Mouse (Mus musculus) neural tube, embryonic 11.5 days (tissue): ENCODE data around the gene Grtp1. TPM values are rescaled to one million over a fixed set of nuclear protein-coding genes. Genes with fewer than 3 reads are reported as not detected.
A peak's percentile ranks its signal among the peaks of the same experiment; 100 is the strongest.
"Not testable (repeated sequence)": the region's sequence is repeated elsewhere in the genome, so short reads cannot be mapped to it uniquely, and the experiment has no call there.

ENCODE experiments used
- ATAC-seq: fragments of 200-750 bp; cut with Nextera tagmentation; 2 replicates; pipeline ENCODE4 v1.8.0; 2017; ENCODE audit warnings: moderate number of reproducible peaks, mild to moderate bottlenecking, moderate TSS enrichment, moderate library complexity; ENCODE audit not compliant: insufficient read depth, low FRiP score, low TSS enrichment
- DNase-seq: peaks from one replicate; pipeline ENCODE4 v3.0.0-alpha.2; 2015; ENCODE audit warnings: low spot score
- H3K27ac ChIP-seq: fragments of 300-500 bp; sonication (generic); 2 replicates; pipeline ENCODE4 v1.5.1; 2014; ENCODE audit warnings: low read depth, mild to moderate bottlenecking, low read length
- H3K27me3 ChIP-seq: fragments of 300-500 bp; sonication (generic); 2 replicates; pipeline ENCODE4 v1.6.1; 2014; ENCODE audit warnings: mild to moderate bottlenecking, low read length, mixed read lengths; ENCODE audit not compliant: control insufficient read depth, insufficient read depth
- H3K36me3 ChIP-seq: fragments of 300-500 bp; sonication (generic); 2 replicates; pipeline ENCODE4 v1.6.1; 2014; ENCODE audit warnings: mild to moderate bottlenecking, low read length, moderate library complexity, mixed read lengths; ENCODE audit not compliant: control insufficient read depth, insufficient read depth
- H3K4me1 ChIP-seq: fragments of 300-500 bp; sonication (generic); 2 replicates; pipeline ENCODE4 v1.6.1; 2014; ENCODE audit warnings: low read length, mixed read lengths; ENCODE audit not compliant: control insufficient read depth, insufficient read depth
- H3K4me2 ChIP-seq: fragments of 300-500 bp; sonication (generic); 2 replicates; pipeline ENCODE4 v1.6.1; 2014; ENCODE audit warnings: low read depth, mild to moderate bottlenecking, moderate library complexity
- H3K4me3 ChIP-seq: fragments of 300-500 bp; sonication (generic); 2 replicates; pipeline ENCODE4 v1.5.1; 2014; ENCODE audit warnings: low read depth, low read length
- H3K9ac ChIP-seq: fragments of 300-500 bp; sonication (generic); 2 replicates; pipeline ENCODE4 v1.6.1; 2014; ENCODE audit warnings: mild to moderate bottlenecking, low read length
- H3K9me3 ChIP-seq: fragments of 300-500 bp; sonication (generic); 2 replicates; pipeline ENCODE4 v1.6.1; 2016; ENCODE audit warnings: low read length; ENCODE audit not compliant: control insufficient read depth
- WGBS: fragments of 180-500 bp; shearing (Covaris S2); extraction: QIAGEN DNeasy Blood & Tissue Kit; methylation state at CpG from one replicate; pipeline ENCODE4 v1.1.7; 2014; 5-methylcytosine and 5-hydroxymethylcytosine counted together
- microRNA counts: library from miRNA; unstranded; fragments of <30 nt; microRNA quantifications from one replicate; lab custom pipeline; 2015
- microRNA-seq: library from miRNA; unstranded; fragments of <30 nt; microRNA quantifications from one replicate; pipeline ENCODE4, GENCODE M21; 2016
- polyA plus RNA-seq: library from polyadenylated mRNA; unstranded; fragments of >200 nt; fragmentation: Nextera tagmentation; extraction: Ambion mirVana; gene quantifications from 2 replicates; pipeline ENCODE4 v1.2.1, GENCODE M21; 2014

Grtp1 gene
- polyA plus RNA-seq, 1 experiment from 2014 or later = 13.8 TPM

DNA sequence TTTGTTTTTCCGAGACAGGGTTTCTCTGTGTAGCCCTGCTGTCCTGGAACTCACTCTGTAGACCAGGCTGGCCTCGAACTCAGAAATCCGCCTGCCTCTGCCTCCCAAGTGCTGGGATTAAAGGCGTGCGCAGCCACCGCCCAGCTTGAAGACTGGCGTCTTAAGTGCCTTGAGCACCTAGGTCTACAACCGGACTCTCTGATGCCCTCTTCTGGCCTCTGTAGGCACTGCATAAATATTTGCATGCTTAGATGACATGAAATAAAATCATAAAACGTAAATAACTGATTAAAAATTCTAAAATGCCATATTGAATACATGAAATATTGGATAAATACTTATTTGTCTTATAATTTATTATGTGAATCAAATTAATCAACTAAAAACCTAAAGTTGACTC is 68.2 kb downstream of the Grtp1 start:
- not testable (repeated sequence) for H3K4me3 ChIP-seq, H3K9me3 ChIP-seq, H3K27ac ChIP-seq, H3K4me1 ChIP-seq, ATAC-seq, H3K27me3 ChIP-seq, H3K9ac ChIP-seq, H3K4me2 ChIP-seq
- 73% methylated on average over 9 of the region's 9 CpGs for WGBS
- peaks cover 17% of the 10 kb centered on the region for H3K36me3 ChIP-seq
- DNase-seq = peak; percentile 26

DNA sequence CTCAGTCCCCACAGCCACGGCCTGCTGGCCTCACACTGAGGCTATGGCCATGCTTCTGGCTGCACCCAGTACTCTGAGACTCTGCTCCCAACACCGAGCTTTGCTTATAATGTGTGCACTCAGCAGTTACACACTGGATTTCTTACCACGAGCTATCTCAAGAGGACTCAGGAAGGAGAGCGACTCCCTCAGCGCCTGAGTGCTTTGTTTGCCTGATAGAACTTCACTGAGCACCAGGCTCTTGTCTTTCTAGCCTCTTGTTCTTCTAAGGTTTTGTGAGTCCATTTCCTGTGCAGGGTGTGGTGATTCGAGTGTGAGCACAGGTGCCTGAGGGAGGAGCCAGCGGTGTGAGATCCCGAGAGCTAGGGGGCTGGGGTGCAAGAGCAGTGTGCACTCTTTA is 75.5 kb downstream of the Grtp1 start:
- DNase-seq = no peak
- no peak overlapping the region for H3K4me3 ChIP-seq
- no peak overlapping the region for H3K9ac ChIP-seq
- H3K27ac ChIP-seq = no peak overlapping the region
- no peaks in the 10 kb centered on the region for H3K4me1 ChIP-seq
- H3K4me2 ChIP-seq = no peak overlapping the region
- H3K9me3 ChIP-seq = no peaks in the 10 kb centered on the region
- ATAC-seq = no peak
- H3K27me3 ChIP-seq = no peaks in the 10 kb centered on the region
- 96% methylated on average over 8 of the region's 8 CpGs for WGBS
- peaks cover 10% of the 10 kb centered on the region for H3K36me3 ChIP-seq

GRCm38 (mm10) chr8:13122887-13123421 is 77.5 kb downstream of the Grtp1 start:
- no peak for ATAC-seq
- no peaks in the 10 kb centered on the region for H3K4me1 ChIP-seq
- H3K4me3 ChIP-seq = no peak overlapping the region
- no peaks in the 10 kb centered on the region for H3K9me3 ChIP-seq
- H3K4me2 ChIP-seq = no peak overlapping the region
- H3K27ac ChIP-seq = no peak overlapping the region
- WGBS = 92% methylated on average over 7 of the region's 7 CpGs
- H3K9ac ChIP-seq = no peak overlapping the region
- H3K27me3 ChIP-seq = no peaks in the 10 kb centered on the region
- peaks cover 7% of the 10 kb centered on the region; the same call in 1 of the 2 replicates for H3K36me3 ChIP-seq
- DNase-seq = no peak

MicroRNAs encoded within 50 kb of the gene (microRNA counts, 519-probe panel; counts per million panel counts)
- microRNA mmu-miR-1968 (lab: Ali Mortazavi, UCI) = 171 counts per million, percentile 57 among the panel's probes with 10 or more counts

Small RNA genes lying within 50 kb of the gene (microRNA-seq; reads per million reads assigned to microRNA genes)
- 12.2 reads per million, percentile 23 among the genes with 10 or more reads in this experiment for gene Mir1968
- gene Mir7065 = not detected

Other genes with a start within 250 kb of the Grtp1 start
- gene F7, start 174.6 kb downstream of the Grtp1 start, polyA plus RNA-seq = not detected in 2 replicates
- gene F10, start 163.3 kb downstream of the Grtp1 start, polyA plus RNA-seq = 0.69 and 0.78 TPM in 2 replicates
- 0.09 and 0.18 TPM in 2 replicates for gene Proz, start 139.7 kb downstream of the Grtp1 start, polyA plus RNA-seq
- gene Pcid2, start 95.2 kb downstream of the Grtp1 start, polyA plus RNA-seq = 52.9 and 53.4 TPM in 2 replicates
- 90.2 and 99.5 TPM in 2 replicates for gene Cul4a, start 95.0 kb downstream of the Grtp1 start, polyA plus RNA-seq
- 258 and 279 TPM in 2 replicates for gene Lamp1, start 41.5 kb downstream of the Grtp1 start, polyA plus RNA-seq
- 0.57 and 0.61 TPM in 2 replicates for gene Adprhl1, start 53.5 kb upstream of the Grtp1 start, polyA plus RNA-seq
- gene Dcun1d2, start 87.5 kb upstream of the Grtp1 start, polyA plus RNA-seq = 32.7 and 36.5 TPM in 2 replicates
- 34.7 and 35.1 TPM in 2 replicates for gene Tmco3, start 87.6 kb upstream of the Grtp1 start, polyA plus RNA-seq
- gene Tfdp1, start 138.1 kb upstream of the Grtp1 start, polyA plus RNA-seq = 191 TPM in 2 replicates
- not detected in 2 replicates for gene Atp4b, start 196.2 kb upstream of the Grtp1 start, polyA plus RNA-seq
- gene Grk1, start 204.5 kb upstream of the Grtp1 start, polyA plus RNA-seq = 0.04 TPM in 1 of 2 replicates, not detected in the other
- 0.38 and 0.39 TPM in 2 replicates for gene Tmem255b, start 234.6 kb upstream of the Grtp1 start, polyA plus RNA-seq